Mouse (Mus musculus) retina, postnatal 7 days (tissue): ENCODE measurements around the gene Gm29797.

Experiments
- DNase-seq: peaks from one replicate; pipeline ENCODE4 v3.0.0-alpha.2; 2012; ENCODE audit warnings: low read depth, low spot score

Gene Gm29797

GRCm38 (mm10) chr2:181673501-181673900 lies 16.7 kb downstream of the Gm29797 start:
- no peak for DNase-seq

GRCm38 (mm10) chr2:181674934-181675333 lies 18.1 kb downstream of the Gm29797 start:
- DNase-seq: no peak

- DNase-seq: no peak
Measured at GRCm38 (mm10) chr2:181675454-181675853, 18.6 kb downstream of the Gm29797 start.

GRCm38 (mm10) chr2:181676424-181676823 lies 19.6 kb downstream of the Gm29797 start:
- no peak for DNase-seq

- DNase-seq: no peak
Measured at GRCm38 (mm10) chr2:181677096-181677754, 20.4 kb downstream of the Gm29797 start.

- DNase-seq: no peak
Measured at GRCm38 (mm10) chr2:181677755-181678098, 20.9 kb downstream of the Gm29797 start.

- DNase-seq: peak; percentile 75
Measured at GRCm38 (mm10) chr2:181678780-181679179, 21.9 kb downstream of the Gm29797 start.

- DNase-seq: peak; percentile 54
Measured at GRCm38 (mm10) chr2:181679951-181680715, 23.3 kb downstream of the Gm29797 start, which contains the start of gene Tcea2. Gene Tcea2, plus strand, starts transcription at chr2:181680310.

- no peak for DNase-seq
Measured at GRCm38 (mm10) chr2:181680716-181681117, 23.9 kb downstream of the Gm29797 start.

- DNase-seq: no peak
Measured at GRCm38 (mm10) chr2:181681978-181682377, 25.1 kb downstream of the Gm29797 start.

- DNase-seq: no peak
Measured at GRCm38 (mm10) chr2:181683381-181683780, 26.5 kb downstream of the Gm29797 start.

GRCm38 (mm10) chr2:181684713-181685112 lies 27.9 kb downstream of the Gm29797 start:
- DNase-seq: no peak

GRCm38 (mm10) chr2:181685686-181686085 lies 28.9 kb downstream of the Gm29797 start:
- DNase-seq: no peak

- DNase-seq: no peak
Measured at GRCm38 (mm10) chr2:181687586-181687985, 30.8 kb downstream of the Gm29797 start.

- DNase-seq: no peak
Measured at GRCm38 (mm10) chr2:181689466-181690160, 32.8 kb downstream of the Gm29797 start.

- DNase-seq: no peak
Measured at GRCm38 (mm10) chr2:181691083-181691482, 34.2 kb downstream of the Gm29797 start.

- no peak for DNase-seq
Measured at GRCm38 (mm10) chr2:181691571-181691970, 34.7 kb downstream of the Gm29797 start.

GRCm38 (mm10) chr2:181692304-181692703 lies 35.5 kb downstream of the Gm29797 start:
- DNase-seq: no peak

GRCm38 (mm10) chr2:181693339-181694280 lies 36.8 kb downstream of the Gm29797 start, which contains the start of gene Rgs19:
Gene Rgs19, minus strand, starts transcription at chr2:181693977.
- no peak for DNase-seq

- DNase-seq: no peak
Measured at GRCm38 (mm10) chr2:181694581-181694980, 37.7 kb downstream of the Gm29797 start.

GRCm38 (mm10) chr2:181695776-181696175 lies 38.9 kb downstream of the Gm29797 start:
- DNase-seq: no peak
